Mouse (Mus musculus): ENCODE measurements around the gene Reep1. TPM values are rescaled to one million over a fixed set of nuclear protein-coding genes. Genes with fewer than 3 reads are reported as not detected.
A peak's percentile ranks its signal among the peaks of the same experiment; 100 is the strongest.

Gene Reep1
- total RNA-seq, 2 experiments from 2014 or later, result 158 to 166 TPM

DNA sequence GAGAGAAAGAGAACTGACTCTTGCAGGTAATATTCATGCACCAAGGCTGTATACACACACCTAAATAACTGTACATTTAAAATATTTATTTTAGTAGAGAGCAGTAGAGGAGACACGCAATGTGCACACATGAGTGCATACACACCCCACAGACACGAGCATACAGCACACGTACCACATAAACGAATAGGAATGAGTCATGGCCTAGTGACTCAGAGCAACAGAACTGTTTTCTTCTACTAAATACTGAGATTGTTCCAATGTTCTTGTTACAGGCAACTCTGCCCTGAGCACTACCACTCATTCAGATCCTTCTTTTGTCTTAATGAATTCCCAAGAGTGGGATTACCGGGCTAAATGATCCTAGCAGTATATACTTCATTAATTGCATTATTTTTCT lies 70.7 kb downstream of the Reep1 start:
- no peak for DNase-seq (ENCODE audit: low spot score in 2 of 2)

DNA sequence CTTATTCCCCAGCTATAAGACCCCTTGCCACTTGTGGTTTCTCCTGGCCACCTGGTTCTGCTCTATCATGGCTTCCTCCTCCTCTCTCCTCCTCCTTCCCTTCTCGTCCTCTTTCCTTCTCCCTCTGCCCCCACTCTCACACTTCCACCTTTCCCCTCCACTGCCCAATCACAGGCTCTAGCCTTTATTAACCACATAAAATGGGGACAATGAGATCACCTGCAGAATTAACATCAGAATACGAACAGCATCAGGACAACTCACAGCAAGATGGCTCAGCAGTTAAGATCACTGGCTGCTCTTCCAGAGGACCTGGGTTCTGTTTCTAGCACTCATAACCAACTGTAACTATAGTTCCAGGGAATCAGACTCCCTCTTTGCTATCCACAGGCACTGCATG lies 72.5 kb downstream of the Reep1 start:
- DNase-seq (ENCODE audit: low spot score in 2 of 2), result no peak

DNA sequence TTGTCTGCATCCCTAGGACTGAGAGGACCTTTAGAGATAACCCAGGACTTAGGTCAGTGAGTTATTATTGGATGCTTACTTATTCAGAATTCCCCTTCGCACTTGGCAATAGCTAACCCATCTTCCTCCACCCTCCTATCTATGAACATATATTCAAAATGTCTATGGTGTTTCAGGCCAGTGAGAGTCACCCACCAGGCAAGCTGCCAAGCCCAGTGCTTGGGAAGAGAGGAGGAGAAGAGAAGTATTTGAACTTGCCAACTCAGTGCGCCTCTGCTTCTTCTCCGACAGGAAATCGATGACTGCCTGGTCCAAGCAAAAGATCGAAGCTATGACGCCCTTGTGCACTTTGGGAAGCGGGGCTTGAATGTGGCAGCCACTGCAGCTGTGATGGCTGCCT lies 73.1 kb downstream of the Reep1 start:
- DNase-seq (ENCODE audit: low spot score in 2 of 2), result no peak

GRCm38 (mm10) chr6:71783165-71783564 lies 75.8 kb downstream of the Reep1 start:
- no peak for DNase-seq (ENCODE audit: low spot score in 2 of 2)

DNA sequence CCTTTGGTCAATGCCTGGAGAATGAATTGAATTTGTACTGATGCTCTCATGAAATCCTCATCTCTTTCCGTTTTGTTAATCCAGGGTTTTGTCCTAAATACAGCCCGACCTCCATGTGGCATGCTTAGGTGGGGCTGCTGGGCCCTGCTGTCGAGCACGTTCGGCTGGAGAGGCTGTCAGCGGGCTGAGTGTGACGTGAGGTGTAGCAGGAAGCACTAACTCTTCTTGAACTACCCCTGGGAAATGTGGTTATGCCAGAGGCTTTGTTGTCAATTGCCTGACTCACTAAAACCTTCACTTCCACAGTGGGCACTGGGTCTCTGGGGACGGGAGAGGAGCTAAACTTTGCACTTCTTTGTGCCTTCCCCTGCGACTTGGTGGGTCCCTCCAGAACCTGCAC lies 81.0 kb downstream of the Reep1 start:
- no peak for DNase-seq (ENCODE audit: low spot score in 2 of 2)

- no peak for DNase-seq (ENCODE audit: low spot score in 2 of 2)
Observed at GRCm38 (mm10) chr6:71791771-71792170, 84.4 kb downstream of the Reep1 start.

- no peak for DNase-seq (ENCODE audit: low spot score in 2 of 2)
Observed at GRCm38 (mm10) chr6:71799391-71799790, 92.0 kb downstream of the Reep1 start.

DNA sequence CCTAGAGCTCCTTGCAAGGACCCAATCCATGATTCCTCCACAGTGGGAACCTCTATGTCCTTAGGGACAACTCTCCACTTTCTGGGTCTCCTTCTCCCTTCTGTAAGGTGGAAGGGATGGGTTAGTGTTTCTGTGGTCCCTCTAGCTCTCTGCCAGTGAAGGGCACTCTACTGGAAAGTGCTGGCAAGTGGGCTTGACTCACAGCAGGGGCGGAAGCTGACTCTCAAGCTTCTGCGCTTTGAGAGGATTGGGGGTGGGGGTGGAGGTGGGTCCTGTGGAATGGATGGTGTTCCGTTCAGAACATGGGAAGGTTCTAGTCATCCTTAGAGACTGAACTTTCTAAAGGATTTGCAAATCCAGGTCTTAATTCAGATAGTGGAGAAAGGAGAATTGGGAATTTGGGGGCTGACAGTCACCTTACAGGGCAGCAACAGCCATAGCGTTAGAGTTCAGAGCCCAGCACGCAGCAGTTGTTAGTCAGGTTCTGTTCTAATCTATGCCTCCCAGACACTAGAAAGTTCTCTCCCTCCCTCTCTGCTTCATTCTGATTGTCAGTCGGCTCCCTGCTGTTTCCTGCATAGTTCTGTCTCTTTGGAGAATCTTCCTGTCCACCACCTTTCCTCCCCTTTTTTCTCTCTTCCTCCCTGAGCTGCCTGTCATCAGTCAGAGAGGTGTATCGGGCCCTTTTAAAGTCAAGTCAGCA lies 93.8 kb downstream of the Reep1 start:
- DNase-seq (ENCODE audit: low spot score in 2 of 2), result no peak

DNA sequence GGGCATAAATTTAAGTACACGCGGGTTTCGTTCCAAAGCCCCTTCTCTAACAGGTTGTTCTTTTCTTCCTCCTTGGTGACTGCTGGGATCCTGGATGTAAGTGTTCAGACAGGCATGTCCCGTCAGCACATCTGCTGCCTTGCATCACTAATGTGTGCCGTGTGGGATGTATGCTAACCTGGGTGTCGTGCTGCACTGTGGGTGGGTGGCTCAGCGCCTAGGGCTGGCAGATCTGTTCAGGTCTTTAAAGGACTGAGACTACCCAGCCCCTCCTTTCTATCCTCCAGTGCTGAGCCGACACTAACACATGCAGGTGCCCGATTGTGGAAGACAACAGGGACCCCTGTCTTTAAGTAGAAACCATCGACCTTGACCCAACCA lies 94.3 kb downstream of the Reep1 start:
- no peak for DNase-seq (ENCODE audit: low spot score in 2 of 2)

DNA sequence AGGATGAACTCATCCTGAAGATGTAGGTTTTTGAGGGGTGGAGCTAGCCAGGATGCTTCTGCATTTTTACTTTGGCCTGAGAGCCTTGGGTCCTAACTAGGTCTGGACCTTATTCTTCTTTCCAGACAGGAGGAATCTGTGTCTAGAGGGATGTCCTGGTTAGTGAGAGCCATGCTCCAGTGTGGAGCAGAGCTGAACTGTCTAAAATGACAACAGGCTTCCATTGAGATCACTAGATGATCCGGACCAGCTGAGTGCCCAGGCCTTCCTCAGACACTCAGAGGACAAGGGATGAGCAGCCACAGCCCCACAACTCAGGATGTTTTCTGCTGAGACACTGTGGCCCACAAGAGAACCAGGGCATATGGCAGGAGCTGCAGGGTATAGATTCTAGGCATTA lies 96.2 kb downstream of the Reep1 start:
- no peak for DNase-seq (ENCODE audit: low spot score in 2 of 2)

- DNase-seq (ENCODE audit: low spot score in 2 of 2), result peak; percentile 68 to 77
Observed at GRCm38 (mm10) chr6:71804061-71804829, 96.9 kb downstream of the Reep1 start.

GRCm38 (mm10) chr6:71806713-71807112 lies 99.4 kb downstream of the Reep1 start:
- no peak for DNase-seq (ENCODE audit: low spot score in 2 of 2)

DNA sequence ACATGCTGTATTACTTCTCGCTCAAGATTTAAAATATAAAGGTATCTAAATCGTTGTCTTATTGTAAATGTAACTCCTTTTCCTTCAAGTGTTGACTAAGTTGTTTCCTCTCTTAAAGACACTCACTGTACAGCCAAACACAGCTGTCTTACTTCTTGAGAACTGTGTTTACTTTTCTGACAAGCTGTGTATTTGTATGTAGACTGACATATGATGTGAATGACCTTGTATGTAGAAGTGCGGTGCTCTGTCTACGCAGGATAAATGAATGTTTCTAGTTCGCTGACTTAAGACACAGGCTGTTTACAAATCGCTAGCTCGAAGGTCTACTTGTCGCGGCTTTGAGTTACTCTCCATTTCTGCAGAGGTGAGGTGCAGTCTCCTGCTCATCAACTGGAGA lies 102.5 kb downstream of the Reep1 start:
- DNase-seq (ENCODE audit: low spot score in 2 of 2), result no peak

DNA sequence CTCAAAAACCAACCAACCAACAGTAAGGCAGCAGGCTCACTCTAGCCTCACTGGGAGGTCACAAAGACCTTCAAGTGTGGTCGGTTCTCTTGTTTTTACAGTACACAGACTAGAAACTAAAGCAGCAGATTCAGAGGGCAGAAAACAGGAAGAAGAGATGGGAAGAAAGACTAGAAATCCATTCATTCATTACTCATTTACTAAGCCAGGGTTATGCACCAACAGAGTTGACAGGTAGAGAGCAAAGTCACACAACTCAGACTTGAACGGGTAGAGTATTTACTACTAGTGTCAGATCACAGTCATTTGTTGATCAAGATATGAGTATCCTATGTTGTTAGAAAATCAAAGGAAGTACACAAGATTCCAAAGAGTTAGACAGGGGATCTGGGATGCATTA lies 105.5 kb downstream of the Reep1 start:
- no peak for DNase-seq (ENCODE audit: low spot score in 2 of 2)

DNA sequence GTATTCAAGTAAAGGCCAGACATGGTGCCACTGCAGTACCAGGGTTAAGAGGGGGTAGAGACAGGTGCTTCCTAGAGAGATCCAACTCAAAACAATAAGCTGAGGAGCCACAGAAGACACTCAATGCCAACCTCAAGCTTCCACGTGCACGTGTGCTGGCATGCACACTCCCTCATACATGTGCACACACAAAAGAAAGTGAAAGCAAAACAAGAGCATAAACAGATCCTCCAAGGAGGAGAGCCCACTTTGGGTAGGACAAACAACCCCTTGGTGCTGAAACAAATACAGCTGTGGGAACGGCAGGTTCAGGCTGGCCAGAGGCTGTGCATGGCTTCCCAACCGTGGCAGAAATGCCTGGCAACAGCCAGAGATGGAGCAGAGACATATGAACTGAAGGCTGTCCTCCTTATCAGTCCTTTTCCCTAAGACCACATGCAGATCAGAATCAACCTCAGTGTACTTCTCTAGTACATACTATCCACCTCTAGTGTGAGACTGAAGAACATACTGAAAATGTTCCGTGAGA lies 112.5 kb downstream of the Reep1 start:
- DNase-seq (ENCODE audit: low spot score in 2 of 2), result no peak

DNA sequence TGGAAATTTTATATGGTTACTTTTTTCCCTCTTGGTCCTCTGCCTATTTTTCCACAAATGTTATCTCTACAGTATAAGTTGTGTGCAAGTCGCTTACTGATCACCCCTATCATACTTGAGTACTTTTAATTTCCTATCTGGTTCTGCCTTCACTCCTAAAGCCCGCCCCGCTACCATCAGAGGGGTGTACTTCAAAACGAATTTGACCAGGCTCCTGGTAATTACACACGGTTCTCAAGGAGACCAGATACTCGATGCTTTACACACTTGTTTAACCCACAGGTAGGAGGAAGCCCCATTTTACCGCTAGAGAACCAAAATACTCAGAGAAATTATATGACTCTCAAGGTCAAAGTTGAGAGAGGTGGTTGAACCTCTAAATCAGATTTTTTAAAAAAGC lies 115.7 kb downstream of the Reep1 start:
- DNase-seq (ENCODE audit: low spot score in 2 of 2), result no peak

GRCm38 (mm10) chr6:71823488-71823887 lies 116.1 kb downstream of the Reep1 start:
- peak; percentile 84 to 85 for DNase-seq (ENCODE audit: low spot score in 2 of 2)

DNA sequence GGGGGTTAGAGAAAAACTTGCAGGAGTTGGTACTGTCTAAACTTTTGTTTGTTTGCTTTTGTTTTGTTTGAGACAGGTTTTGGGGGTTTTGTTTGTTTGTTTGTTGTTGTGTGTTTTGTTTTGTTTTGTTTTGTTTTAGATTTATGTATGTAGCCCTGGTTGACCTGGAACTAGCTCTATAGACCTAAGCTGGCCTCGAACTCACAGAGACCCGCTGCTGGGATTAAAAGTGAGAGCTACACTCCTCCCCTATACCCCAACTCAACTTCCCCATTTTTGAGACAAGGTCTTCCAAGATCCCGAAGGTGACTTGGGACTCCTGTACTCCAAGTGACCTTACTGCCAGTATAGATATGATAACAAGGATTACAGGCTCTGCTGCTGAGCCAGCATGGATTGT lies 116.6 kb downstream of the Reep1 start:
- no peak for DNase-seq (ENCODE audit: low spot score in 2 of 2)

- DNase-seq (ENCODE audit: low spot score in 2 of 2), result no peak
Observed at GRCm38 (mm10) chr6:71826869-71827268, 119.5 kb downstream of the Reep1 start, which contains the start of gene Mrpl35. TSS of gene Mrpl35 (minus strand) at chr6:71826969.

- DNase-seq (ENCODE audit: low spot score in 2 of 2), result no peak
Observed at GRCm38 (mm10) chr6:71829768-71830167, 122.4 kb downstream of the Reep1 start.

DNA sequence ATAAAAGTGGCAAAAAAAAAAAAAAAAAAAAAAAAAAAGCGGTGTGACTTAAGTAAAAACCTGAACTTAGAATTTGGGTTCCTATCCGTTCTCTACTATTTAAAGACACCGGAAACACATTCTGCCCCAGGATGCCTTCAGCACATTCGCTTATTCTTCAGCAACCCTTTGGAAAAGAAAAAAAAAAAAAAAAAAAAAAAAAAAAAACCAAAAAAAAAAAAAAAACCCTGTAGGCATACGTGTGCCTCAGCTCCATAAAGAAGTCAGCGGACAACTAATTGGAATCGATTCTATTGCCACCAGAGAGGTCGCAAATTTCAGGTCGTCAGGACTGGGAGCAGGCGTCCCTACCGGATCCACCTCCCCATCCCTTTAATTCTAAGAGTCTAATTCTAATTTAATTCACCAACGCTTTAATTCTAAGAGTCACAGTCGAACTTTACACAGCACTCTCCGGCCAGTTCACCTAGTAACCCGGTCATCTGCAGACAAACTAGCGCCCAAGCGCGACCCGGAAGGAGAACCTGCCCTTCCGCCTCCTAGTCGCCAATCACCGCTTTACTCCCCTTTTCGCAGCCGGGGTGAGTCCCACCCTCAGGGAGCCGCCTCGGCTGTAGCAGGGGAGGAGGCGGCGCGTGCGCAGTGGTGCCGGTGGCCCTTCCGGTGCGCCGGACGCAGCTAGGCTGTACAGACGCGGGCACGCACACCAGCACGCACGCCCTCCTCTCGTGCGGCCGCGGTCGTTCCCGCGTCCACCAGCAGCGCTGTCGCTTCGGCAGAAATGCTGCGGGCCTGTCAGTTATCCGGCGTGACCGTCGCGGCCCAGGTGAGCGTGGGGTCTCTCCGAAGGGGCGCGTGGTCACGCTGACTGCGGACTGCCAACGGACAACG lies 123.6 kb downstream of the Reep1 start, which contains the start of gene Immt:
Gene Immt (plus strand): TSS at position 642 of the 891 bp plus-strand sequence.
- DNase-seq (ENCODE audit: low spot score in 2 of 2), result peak; percentile 94 to 97
